Mouse (Mus musculus) gastrocnemius, postnatal 4 days (tissue): ENCODE data around the gene Slc6a16. TPM values are rescaled to one million over a fixed set of nuclear protein-coding genes. Genes with fewer than 3 reads are reported as not detected.

Experiments used
- DNase-seq, 2 experiments: peaks; one replicate each; pipeline ENCODE4 v3.0.0; 2021 to 2022; ENCODE audit warnings: low spot score in 2 of 2, mixed read lengths in 2 of 2
- long read RNA-seq, 2 experiments: library from polyadenylated mRNA; stranded (forward); transcript quantifications; one replicate each; pipeline ENCODE4 v2.0.0; 2021
- total RNA-seq, 2 experiments: library from RNA; stranded (reverse); gene quantifications; 2 replicates each; pipeline ENCODE4 v1.2.3; 2021

The Slc6a16 gene
- not detected for total RNA-seq
- long read RNA-seq, experiment 1: 0 reads
- long read RNA-seq, experiment 2: 0 reads

GRCm38 (mm10) chr7:45240633-45241388, at the start of gene Slc6a16:
Slc6a16 (plus strand) TSS chr7:45241085.
- DNase-seq: no peak

- no peak for DNase-seq
These were observed 49.7 kb upstream of the Slc6a16 start for GRCm38 (mm10) chr7:45191161-45191560.

- DNase-seq: peak in 1 of 2 experiments; percentile 71
These were observed 49.0 kb upstream of the Slc6a16 start for GRCm38 (mm10) chr7:45191803-45192363.

GRCm38 (mm10) chr7:45192585-45193310, 48.1 kb upstream of the Slc6a16 start:
- no peak for DNase-seq

DNA sequence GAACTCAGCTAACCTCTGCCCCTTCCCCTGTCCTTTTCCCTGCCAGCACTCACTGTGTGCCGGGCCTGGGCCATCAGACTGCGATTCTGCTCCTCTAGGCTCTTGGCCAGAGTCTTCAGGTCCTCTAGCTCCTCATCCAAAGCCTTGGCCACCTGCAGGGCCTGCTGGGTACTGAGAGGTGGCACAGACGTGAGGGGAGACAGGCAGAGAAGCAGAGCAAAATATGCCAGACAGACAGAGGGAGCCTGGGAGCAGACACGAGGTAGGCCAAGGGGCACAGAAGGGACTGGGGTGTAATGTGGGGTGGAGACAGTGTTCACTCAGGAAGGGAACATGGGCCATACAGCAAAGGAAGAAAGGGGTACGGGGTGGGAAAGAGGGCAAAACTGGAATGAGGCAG, 47.5 kb upstream of the Slc6a16 start:
- DNase-seq: no peak

- DNase-seq: no peak
These were observed 46.8 kb upstream of the Slc6a16 start for GRCm38 (mm10) chr7:45193871-45194785.

GRCm38 (mm10) chr7:45195341-45196175, 45.3 kb upstream of the Slc6a16 start:
- no peak for DNase-seq

DNA sequence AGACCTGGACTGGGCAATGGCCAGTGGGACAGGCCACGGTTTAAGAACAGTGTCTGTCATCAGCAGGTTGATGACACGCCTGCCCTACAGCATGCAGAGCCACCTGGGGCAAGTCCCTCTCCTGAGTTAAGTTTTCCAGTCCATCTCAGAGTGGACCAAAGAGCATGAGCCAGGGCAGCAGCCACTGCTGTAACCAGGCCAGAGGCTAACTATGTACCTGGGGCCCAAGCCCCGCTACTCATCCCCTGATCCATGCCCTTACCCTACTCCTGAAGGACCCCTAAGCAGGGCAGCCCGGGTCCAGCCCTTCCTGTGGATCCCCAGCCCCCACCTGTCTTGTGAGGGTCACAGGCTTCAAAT, 44.7 kb upstream of the Slc6a16 start:
- DNase-seq: no peak

DNA sequence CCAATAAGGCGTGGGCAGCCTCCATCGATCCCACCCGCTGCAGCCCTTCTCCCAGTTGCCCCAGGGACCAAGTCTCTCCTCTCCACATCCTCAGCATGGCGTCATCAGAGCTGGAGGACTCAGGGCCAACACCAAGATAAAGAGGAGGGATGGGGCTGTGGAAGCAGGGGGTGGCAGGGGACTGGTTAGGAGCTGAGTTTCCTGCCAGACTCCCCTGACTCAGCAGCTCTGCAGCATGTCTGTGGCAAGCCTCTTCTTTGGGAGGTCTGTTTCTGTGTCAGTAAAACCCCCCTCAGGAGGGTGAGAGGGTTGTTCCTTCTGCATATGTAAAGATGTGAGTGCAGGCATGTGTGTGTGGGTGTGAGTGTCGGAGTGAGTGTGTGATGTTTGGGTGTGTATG, 43.9 kb upstream of the Slc6a16 start:
- no peak for DNase-seq

GRCm38 (mm10) chr7:45198435-45198834, 42.5 kb upstream of the Slc6a16 start:
- DNase-seq: peak in 1 of 2 experiments; percentile 73

DNA sequence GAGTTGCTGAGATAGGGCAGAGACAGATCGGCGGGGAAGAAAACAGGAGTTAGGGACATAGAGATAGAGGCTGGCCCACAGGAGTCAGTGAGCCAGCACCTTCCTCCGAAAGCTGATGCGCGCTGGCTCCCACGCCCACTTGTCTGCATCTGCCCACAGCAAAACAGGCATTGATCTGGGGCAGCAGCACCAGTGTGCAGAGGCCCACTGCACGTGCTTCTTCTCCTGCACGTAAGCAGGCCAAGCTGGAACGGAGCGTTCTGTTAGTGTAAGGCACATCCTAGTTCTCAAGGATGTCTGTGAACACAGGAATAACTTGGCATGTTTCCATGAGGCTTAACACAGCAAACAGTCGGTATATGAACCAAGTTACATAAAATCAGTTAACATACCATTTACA, 41.9 kb upstream of the Slc6a16 start:
- DNase-seq: no peak

DNA sequence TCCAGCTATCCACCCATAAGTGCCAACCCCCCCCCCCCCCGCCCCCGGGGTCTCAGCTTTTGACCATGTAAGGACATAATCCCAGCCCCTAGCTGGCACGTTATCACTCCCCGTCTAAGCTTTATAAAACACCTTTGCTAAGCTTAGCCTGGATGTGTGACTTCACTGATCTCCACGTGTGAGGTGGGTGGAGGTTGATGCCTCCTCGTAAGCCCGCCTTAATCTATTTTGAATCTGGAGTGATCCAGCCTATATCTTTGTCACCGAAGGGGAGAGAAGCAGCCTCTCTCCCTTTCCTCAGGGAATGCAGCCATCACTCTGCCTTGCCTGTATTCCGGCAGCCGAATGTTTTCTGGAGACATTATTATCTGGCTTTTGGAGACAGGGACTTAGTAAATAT, 38.2 kb upstream of the Slc6a16 start:
- no peak for DNase-seq

DNA sequence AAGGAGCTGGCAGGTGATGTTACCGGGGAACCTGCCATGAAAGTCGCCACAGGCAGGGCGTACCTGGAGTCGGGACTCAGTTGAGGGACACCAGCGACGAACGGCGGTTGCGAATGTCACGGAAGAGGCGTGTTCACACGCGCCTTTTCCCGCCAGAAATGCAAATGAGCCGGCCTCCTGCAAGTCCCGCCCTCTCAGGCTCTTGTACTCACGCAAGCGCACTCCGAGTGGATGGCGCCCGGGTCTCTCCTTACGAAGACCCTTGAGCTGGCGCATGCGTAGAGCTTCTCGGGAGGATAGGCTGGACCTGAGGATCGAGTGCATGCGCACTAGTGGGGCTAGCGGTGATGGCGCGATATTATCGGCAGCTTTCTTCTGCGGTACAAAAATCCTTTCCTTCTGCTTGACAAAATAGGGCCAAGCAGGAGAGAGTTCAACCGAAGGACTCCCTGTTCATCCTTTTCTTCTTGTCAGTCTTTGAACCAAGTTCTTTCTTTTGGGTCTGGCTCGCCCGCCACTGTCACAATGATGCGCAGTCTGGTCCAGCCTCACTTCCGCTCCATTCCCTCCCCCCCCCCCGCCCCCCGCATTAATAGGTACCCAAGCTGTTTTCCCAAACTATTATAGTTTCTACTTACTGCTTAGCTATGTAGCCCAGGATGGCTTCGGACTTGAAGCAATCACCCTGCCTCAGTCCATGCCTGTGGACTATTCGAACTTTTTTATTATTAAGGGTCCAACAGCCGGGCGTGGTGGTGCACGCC, 36.3 kb upstream of the Slc6a16 start, which contains the start of gene Ccdc155:
Gene Ccdc155, minus strand, starts transcription at position 513 of the 764 bp plus-strand sequence.
- DNase-seq: peak; percentile 71 to 87

GRCm38 (mm10) chr7:45208260-45208659, 32.6 kb upstream of the Slc6a16 start:
- no peak for DNase-seq

DNA sequence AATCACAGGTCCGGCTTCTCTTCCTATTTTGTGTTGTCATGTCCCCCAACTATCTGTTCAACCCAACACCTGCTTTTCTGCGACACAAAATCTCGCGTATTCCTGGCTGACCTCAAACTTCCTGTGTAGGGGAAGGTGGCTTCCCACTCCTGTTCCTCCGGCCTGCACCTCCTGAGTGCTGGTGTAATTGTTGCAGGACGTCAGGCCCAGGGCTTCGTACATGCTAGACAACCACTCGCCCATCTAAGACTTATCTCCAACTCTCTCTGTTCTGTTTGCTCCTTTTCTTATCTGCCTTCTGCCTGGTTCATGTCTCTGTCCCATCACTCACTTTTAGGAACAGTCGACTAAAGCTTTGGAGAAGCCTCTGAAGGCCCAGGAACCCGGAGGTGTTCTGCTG, 29.8 kb upstream of the Slc6a16 start:
- DNase-seq: no peak

DNA sequence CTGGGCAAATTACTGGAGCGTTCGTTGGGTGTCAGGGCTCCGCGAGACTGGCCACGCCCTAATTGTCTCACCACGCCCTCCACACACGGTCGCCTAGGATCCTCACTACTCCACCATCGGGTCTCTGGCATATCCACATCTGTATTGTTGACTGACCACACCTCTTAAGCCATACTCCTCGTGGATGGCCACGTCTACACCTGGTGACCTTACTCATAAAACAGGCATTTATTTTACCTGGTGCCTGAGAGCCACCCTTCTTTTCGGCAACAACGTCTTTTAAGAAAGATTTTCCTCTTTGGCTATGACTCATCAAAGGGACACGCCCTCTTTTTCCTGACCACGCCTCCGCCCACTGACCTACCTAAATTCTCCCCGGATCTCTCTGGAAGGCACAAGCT, 29.0 kb upstream of the Slc6a16 start, which contains the start of gene Dkkl1:
Gene Dkkl1, minus strand, starts transcription at position 297 of the 401 bp plus-strand sequence.
- DNase-seq: no peak

DNA sequence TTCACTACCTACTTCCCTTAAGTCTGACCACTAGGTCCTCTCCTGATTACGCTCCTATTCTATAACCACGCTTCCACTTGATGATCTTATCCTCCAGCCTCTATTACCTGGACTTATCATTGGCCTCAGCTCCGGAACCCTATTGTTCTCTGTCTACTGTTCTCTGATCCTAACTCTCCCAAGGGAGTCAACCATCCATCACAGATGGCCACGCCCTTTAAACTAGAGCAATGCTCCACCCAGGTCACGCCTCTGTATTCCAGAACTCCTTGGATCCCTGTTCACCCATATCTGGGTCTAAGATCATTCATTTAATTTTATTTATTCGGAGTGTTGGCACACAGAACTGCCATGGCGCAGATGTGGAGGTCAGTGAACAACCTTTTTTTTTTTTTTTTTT, 28.5 kb upstream of the Slc6a16 start:
- no peak for DNase-seq

DNA sequence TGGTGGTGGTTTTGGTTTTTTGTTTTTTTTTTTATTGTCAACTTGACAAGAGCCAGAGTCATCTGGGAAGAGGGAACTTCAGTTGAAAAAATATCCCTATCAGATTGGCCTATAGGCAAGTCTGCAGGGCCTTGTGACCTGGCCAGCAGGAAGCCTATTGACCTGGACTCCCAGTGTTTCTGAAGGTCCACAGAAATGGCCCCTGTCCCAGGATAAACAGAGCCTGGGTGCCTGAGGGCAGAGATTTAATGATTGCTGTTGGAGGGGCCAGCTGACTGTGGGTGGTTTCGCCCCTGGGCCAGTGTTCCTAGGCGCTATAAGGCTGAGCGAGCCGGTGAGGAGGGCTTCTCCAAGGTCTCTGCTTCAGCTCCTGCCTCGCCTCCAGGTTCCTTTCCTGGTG, 27.2 kb upstream of the Slc6a16 start:
- no peak for DNase-seq
